8 mouse cellular contexts compared by ENCODE assay signal in the genomic region with DNA sequence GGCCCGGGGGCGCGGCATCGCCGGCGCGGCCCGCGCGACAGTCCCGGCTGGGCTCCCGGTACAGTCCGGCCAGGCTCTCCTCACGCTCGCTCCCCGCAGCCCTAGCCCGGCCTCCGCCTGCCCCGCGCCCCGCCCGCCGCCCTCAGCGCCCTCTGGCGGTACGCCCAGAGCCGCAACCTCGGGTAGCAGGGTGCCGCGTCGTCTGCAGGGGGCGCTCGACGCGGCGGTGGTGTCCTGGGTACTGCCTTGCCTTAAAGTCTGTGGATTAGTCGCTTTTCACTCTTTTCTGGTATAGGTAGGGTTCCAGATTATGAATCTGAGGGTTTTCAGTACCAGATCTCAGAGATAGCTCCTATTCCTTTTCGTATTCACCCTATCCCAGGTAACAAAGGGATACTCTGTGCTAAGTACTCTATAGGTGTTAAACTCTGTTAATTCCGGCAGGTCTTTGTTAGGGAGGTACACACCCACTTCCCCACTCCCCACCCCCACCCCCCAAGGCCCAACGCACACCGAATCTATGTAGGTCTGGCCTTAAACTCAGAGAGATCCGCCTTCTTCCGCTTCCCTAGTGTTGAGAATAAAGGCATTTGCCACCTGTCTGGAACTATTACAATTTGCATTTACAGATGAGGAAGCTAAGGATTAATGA. TPM values are rescaled to one million over a fixed set of nuclear protein-coding genes. Genes with fewer than 3 reads are reported as not detected.
DNase-seq lines count a peak whose midpoint lies in the region; ATAC-seq and TF ChIP-seq lines count a peak whose summit lies in the region.

A gene (minus strand): TSS at position 95 of the 652 bp plus-strand sequence.

- 8% methylated on average over 43 of the region's 43 CpGs for WGBS in forebrain, embryonic 15.5 days
- 7% methylated on average over 43 of the region's 43 CpGs for WGBS in lung, embryonic 15.5 days
- WGBS in olfactory bulb, adult 2 months = 7% methylated on average over 43 of the region's 43 CpGs

- peak; percentile 97 for TF ChIP-seq CTCF in layer of hippocampus, adult 2 months (conservative IDR thresholded peaks at IDR 0.05)
- TF ChIP-seq CTCF in olfactory bulb, adult 2 months (IDR thresholded peaks at IDR 0.05; ENCODE audit: insufficient read depth, low read depth, low read length) = peak; percentile 99

- TF ChIP-seq POLR2A in olfactory bulb, adult 2 months (IDR thresholded peaks at IDR 0.05; ENCODE audit: insufficient read depth, low read depth, low read length) = no peak

- peaks cover 9% of the 10 kb centered on the region; the same call in 1 of the 2 replicates for H3K4me1 ChIP-seq in forebrain, embryonic 15.5 days
- H3K4me1 ChIP-seq in lung, embryonic 15.5 days = peaks cover 32% of the 10 kb centered on the region
- H3K4me1 ChIP-seq in olfactory bulb, adult 2 months (ENCODE audit: control insufficient read depth, insufficient read depth, low read length) = peaks cover 8% of the 10 kb centered on the region

- no peak within 1 kb of the TSS for H3K27ac ChIP-seq in forebrain, embryonic 15.5 days (replicated peaks)
- peak within 1 kb of the TSS; percentile 75 for H3K27ac ChIP-seq in layer of hippocampus, adult 2 months
- H3K27ac ChIP-seq in lung, embryonic 15.5 days = no peak within 1 kb of the TSS
- H3K27ac ChIP-seq in olfactory bulb, adult 2 months (ENCODE audit: insufficient read depth, low read depth, low read length) = no peak within 1 kb of the TSS

- ATAC-seq in forebrain, embryonic 15.5 days (replicated peaks) = peak; percentile 77
- ATAC-seq in lung, embryonic 15.5 days (ENCODE audit: borderline replicate concordance, extremely low read depth, low FRiP score, low TSS enrichment) = peak; percentile 82

- H3K27me3 ChIP-seq in forebrain, embryonic 15.5 days = peaks cover 17% of the 10 kb centered on the region
- H3K27me3 ChIP-seq in lung, embryonic 15.5 days = no peaks in the 10 kb centered on the region

- peak within 1 kb of the TSS; percentile 40 for H3K4me3 ChIP-seq in forebrain, embryonic 15.5 days
- H3K4me3 ChIP-seq in layer of hippocampus, adult 2 months = peak within 1 kb of the TSS; percentile 53
- peak within 1 kb of the TSS; percentile 53 for H3K4me3 ChIP-seq in lung, embryonic 15.5 days
- peak within 1 kb of the TSS; percentile 63 for H3K4me3 ChIP-seq in olfactory bulb, adult 2 months (ENCODE audit: insufficient read depth, low read depth, low read length)

- no peaks in the 10 kb centered on the region for H3K9me3 ChIP-seq in forebrain, embryonic 15.5 days
- no peaks in the 10 kb centered on the region for H3K9me3 ChIP-seq in lung, embryonic 15.5 days

- H3K4me2 ChIP-seq in forebrain, embryonic 15.5 days (replicated peaks) = peak within 1 kb of the TSS; percentile 58
- H3K4me2 ChIP-seq in lung, embryonic 15.5 days = peak within 1 kb of the TSS; percentile 94

- H3K9ac ChIP-seq in forebrain, embryonic 15.5 days (replicated peaks) = peak within 1 kb of the TSS; percentile 36
- H3K9ac ChIP-seq in lung, embryonic 15.5 days = peak within 1 kb of the TSS; percentile 55

- peak; percentile 80 for DNase-seq in ES-CJ7 (ENCODE audit: low read depth, low spot score)
- peak; percentile 41 for DNase-seq in cerebellum, adult 11-12 months
- peak; percentile 80 to 81 for DNase-seq in heart, postnatal 36 days
- peak; percentile 56 to 85 for DNase-seq in layer of hippocampus, adult 2 months (ENCODE audit: low spot score in 2 of 2)
- peak; percentile 78 for DNase-seq in thymus, postnatal 0 days (ENCODE audit: low spot score)

- intact Hi-C loops in heart, postnatal 36 days (cut with DNase I) = no loop called here

- H3K36me3 ChIP-seq in forebrain, embryonic 15.5 days = no peaks in the 10 kb centered on the region
- H3K36me3 ChIP-seq in lung, embryonic 15.5 days = no peaks in the 10 kb centered on the region

RNA-seq across cellular contexts. Expression of the gene that starts here (rescaled TPM):
- polyA plus RNA-seq in forebrain, embryonic 15.5 days (2015; fragmentation: Nextera tagmentation; extraction: Ambion mirVana) = 0.18 and 0.26 TPM in 2 replicates
- 1 to 10 TPM; 5.9 to 7.3 TPM for total RNA-seq in heart, postnatal 36 days (2021)
- 10 to 100 TPM; 27.0 to 27.8 TPM for total RNA-seq in layer of hippocampus, adult 2 months (2021)
- 5.6 and 6.5 TPM in 2 replicates for polyA plus RNA-seq in lung, embryonic 15.5 days (2015; fragmentation: Nextera tagmentation; extraction: Ambion mirVana)
- polyA plus RNA-seq in olfactory bulb, adult 2 months (2012; ENCODE audit: insufficient read depth, insufficient read length, low replicate concordance, missing spikeins) = not detected in 2 replicates
- polyA plus RNA-seq in thymus, postnatal 0 days (2015; fragmentation: Nextera tagmentation; extraction: Ambion mirVana) = 0.03 and 0.12 TPM in 2 replicates

Comparison
In these comparisons a context has a peak if more than half of its experiments do, and no peak if none do; other contexts are left out.
1. Peak in ATAC-seq, H3K4me3 ChIP-seq, H3K9ac ChIP-seq and H3K4me2 ChIP-seq in forebrain, embryonic 15.5 days; RNA of the gene not detected or under 1 TPM.
2. Peak in DNase-seq in thymus, postnatal 0 days; RNA of the gene not detected or under 1 TPM.